Mouse (Mus musculus): ENCODE data around the gene Ecel1.
A peak's percentile ranks its signal among the peaks of the same experiment; 100 is the strongest.

- TF ChIP-seq MYOD1 (IDR thresholded peaks at IDR 0.05; ENCODE audit: control insufficient read depth in 1 of 3, insufficient read length in 2 of 3, low read depth in 2 of 3) (peak in 2 of 3 experiments; percentile 77 to 91), MAX (IDR thresholded peaks at IDR 0.05; ENCODE audit: low read depth) (no peak), POLR2A (IDR thresholded peaks at IDR 0.05; ENCODE audit: insufficient read length, low read depth) (peak; percentile 18), TCF12 (IDR thresholded peaks at IDR 0.05; ENCODE audit: insufficient read depth, poor library complexity, severe bottlenecking) (peak; percentile 39), E2F4 (IDR thresholded peaks at IDR 0.05; ENCODE audit: insufficient read depth) (no peak), USF1 (IDR thresholded peaks at IDR 0.05; ENCODE audit: low read depth) (peak; percentile 38)
Measured at GRCm38 (mm10) chr1:87204465-87204864, 48.1 kb upstream of the Ecel1 start, which contains the start of gene Chrng.

Measured in myocyte (in vitro differentiated cells).